Mouse (Mus musculus) liver, postnatal 0 days (tissue): ENCODE measurements around the gene Etnk1.

Source experiments
- CTCF ChIP-seq: sonication (generic); IDR thresholded peaks from 2 replicates; pipeline ENCODE4 v1.5.1; 2016; ENCODE audit warnings: antibody characterized with exemption, low read depth
- EP300 ChIP-seq: IDR thresholded peaks from 2 replicates; pipeline ENCODE4 v1.6.1; 2016; ENCODE audit warnings: antibody characterized with exemption, low read depth, mild to moderate bottlenecking

- TF ChIP-seq CTCF (no peak), EP300 (no peak)
These were observed 54.2 kb downstream of the Etnk1 start for GRCm38 (mm10) chr6:143221245-143221644.
